Mouse (Mus musculus) effector memory CD4-positive, alpha-beta T cell, adult 5 months (primary cell): Measurements from ENCODE around the gene Efemp1. TPM values are rescaled to one million over a fixed set of nuclear protein-coding genes. Genes with fewer than 3 reads are reported as not detected.

Experiments used
- polyA plus RNA-seq: library from polyadenylated mRNA; unstranded; fragments of 100-300 nt; shearing (Covaris generic); gene quantifications from one replicate; pipeline ENCODE4 v1.2.1, GENCODE M21; 2017

Efemp1 gene
- not detected for polyA plus RNA-seq

GRCm38 (mm10) chr11:28853102-28853800 lies at the start of gene Efemp1:
Gene Efemp1, plus strand, starts transcription at chr11:28853204.

